Mouse (Mus musculus) neural tube, embryonic 12.5 days (tissue): ENCODE measurements around the gene Kif12. TPM values are rescaled to one million over a fixed set of nuclear protein-coding genes. Genes with fewer than 3 reads are reported as not detected.

Experiments
- ATAC-seq: fragments of 200-750 bp; cut with Nextera tagmentation; 2 replicates; pipeline ENCODE4 v1.8.0; 2017; ENCODE audit warnings: low read depth, mild to moderate bottlenecking, moderate TSS enrichment, moderate library complexity; ENCODE audit not compliant: low FRiP score
- H3K27ac ChIP-seq: fragments of 300-500 bp; sonication (generic); 2 replicates; pipeline ENCODE4 v1.5.1; 2016
- H3K27me3 ChIP-seq: fragments of 300-500 bp; sonication (generic); replicated peaks from 2 replicates; pipeline ENCODE4 v1.6.1; 2016; ENCODE audit warnings: mild to moderate bottlenecking
- H3K36me3 ChIP-seq: fragments of 300-500 bp; sonication (generic); 2 replicates; pipeline ENCODE4 v1.6.1; 2016; ENCODE audit warnings: mild to moderate bottlenecking
- H3K4me1 ChIP-seq: fragments of 300-500 bp; sonication (generic); 2 replicates; pipeline ENCODE4 v1.6.1; 2016
- H3K4me2 ChIP-seq: fragments of 300-500 bp; sonication (generic); replicated peaks from 2 replicates; pipeline ENCODE4 v1.6.1; 2016; ENCODE audit warnings: mild to moderate bottlenecking
- H3K4me3 ChIP-seq: fragments of 300-500 bp; sonication (generic); 2 replicates; pipeline ENCODE4 v1.5.1; 2016
- H3K9ac ChIP-seq: fragments of 300-500 bp; sonication (generic); 2 replicates; pipeline ENCODE4 v1.6.1; 2016; ENCODE audit warnings: mild to moderate bottlenecking
- H3K9me3 ChIP-seq: fragments of 300-500 bp; sonication (generic); 2 replicates; pipeline ENCODE4 v1.6.1; 2016; ENCODE audit warnings: mild to moderate bottlenecking
- WGBS: fragments of 180-500 bp; shearing (Covaris S2); methylation state at CpG from one replicate; pipeline ENCODE4 v1.1.7; 2016; 5-methylcytosine and 5-hydroxymethylcytosine counted together
- polyA plus RNA-seq: library from polyadenylated mRNA; unstranded; fragments of >200 nt; fragmentation: Nextera tagmentation; extraction: Ambion mirVana; gene quantifications from 2 replicates; pipeline ENCODE4 v1.2.1, GENCODE M21; 2016

Kif12 gene
- polyA plus RNA-seq: not detected in 2 replicates

- H3K9ac ChIP-seq: no peak within 1 kb of the TSS
- no peaks in the 10 kb centered on the region for H3K9me3 ChIP-seq
- no peak within 1 kb of the TSS for H3K27ac ChIP-seq
- H3K4me2 ChIP-seq: no peak within 1 kb of the TSS
- no peaks in the 10 kb centered on the region for H3K36me3 ChIP-seq
- no peaks in the 10 kb centered on the region for H3K4me1 ChIP-seq
- no peak for ATAC-seq
- 69% methylated on average over 4 of the region's 4 CpGs for WGBS
- H3K27me3 ChIP-seq: peaks cover 18% of the 10 kb centered on the region
- H3K4me3 ChIP-seq: no peak within 1 kb of the TSS
Measured at GRCm38 (mm10) chr4:63171969-63172685, at the start of gene Kif12. Kif12 (minus strand) TSS chr4:63172131.

DNA sequence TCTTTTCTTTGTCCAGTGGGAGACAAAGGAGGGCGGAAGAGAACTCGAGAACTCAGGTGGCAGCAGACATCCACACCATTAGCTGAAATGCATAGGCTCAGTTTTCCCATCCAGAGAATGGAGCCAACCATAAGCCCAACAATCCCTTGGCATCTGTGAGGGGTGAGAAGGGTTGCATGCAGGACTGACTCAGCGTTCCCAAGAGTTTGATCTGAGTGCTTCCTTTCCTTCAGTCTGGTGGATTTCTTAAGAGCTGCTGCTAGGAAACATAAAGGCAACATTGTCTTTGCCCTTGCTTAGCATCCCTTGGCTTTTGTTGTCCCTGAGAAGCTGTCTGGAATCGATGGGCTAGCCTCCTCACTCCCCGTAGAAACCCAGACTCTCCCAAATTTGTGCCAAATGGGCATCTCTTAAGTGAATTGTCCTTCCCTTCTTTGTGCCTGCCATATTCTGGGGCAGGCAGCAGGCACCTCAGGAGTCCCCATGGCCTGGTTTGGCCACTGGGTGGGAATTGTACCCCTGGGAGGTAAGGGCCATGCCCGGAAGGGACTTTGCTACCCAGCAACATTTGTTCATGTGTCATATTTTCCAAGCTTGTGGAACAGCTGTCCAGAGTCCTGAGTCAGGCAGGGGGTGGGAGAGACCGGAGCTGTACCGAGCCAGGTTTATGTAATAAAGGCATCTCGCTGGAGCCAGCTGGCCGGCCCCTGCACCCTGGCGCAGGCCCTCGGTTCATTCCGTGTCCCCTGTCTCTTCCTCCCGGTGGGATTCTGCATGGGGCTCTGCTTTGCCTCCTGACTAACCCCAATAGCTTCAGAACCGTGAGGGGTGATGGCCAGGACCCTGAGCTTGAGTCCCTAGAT, 49.4 kb upstream of the Kif12 start:
- Histone ChIP-seq H3K4me2 (no peak overlapping the region), H3K27ac (no peak overlapping the region), H3K9ac (no peak overlapping the region), H3K36me3 (no peaks in the 10 kb centered on the region), H3K4me3 (no peak overlapping the region), H3K9me3 (no peaks in the 10 kb centered on the region), H3K4me1 (peaks cover 6% of the 10 kb centered on the region), H3K27me3 (peaks cover 7% of the 10 kb centered on the region)
- no peak for ATAC-seq
- WGBS: 88% methylated on average over 15 of the region's 15 CpGs

GRCm38 (mm10) chr4:63219635-63220034, 47.7 kb upstream of the Kif12 start:
- Histone ChIP-seq H3K4me3 (no peak overlapping the region), H3K4me2 (no peak overlapping the region), H3K9ac (no peak overlapping the region), H3K27ac (no peak overlapping the region), H3K9me3 (no peaks in the 10 kb centered on the region), H3K4me1 (peaks cover 15% of the 10 kb centered on the region), H3K36me3 (no peaks in the 10 kb centered on the region), H3K27me3 (peaks cover 14% of the 10 kb centered on the region)
- 84% methylated on average over 6 of the region's 6 CpGs for WGBS
- no peak for ATAC-seq

DNA sequence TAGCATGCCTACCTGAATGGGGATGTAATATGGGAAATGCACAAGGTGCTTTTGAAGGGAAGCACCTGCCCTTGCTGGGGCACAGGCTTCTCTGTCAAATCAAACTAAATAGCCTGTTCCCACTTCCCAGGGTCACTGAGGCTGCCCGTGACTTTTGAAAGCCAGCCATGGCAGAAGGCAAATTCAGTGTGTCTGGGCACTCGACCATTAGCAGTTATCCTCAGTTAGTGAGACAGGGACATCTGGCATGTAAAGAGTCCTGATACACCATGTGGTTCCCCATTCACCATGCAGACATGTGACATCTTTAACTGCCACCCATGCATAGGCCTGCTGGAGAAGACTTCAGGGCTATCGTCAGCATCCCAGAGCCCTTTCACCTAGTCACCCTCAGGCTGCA, 47.1 kb upstream of the Kif12 start:
- WGBS: 69% methylated on average over 3 of the region's 3 CpGs
- Histone ChIP-seq H3K27ac (no peak overlapping the region), H3K27me3 (peaks cover 20% of the 10 kb centered on the region), H3K4me1 (peaks cover 21% of the 10 kb centered on the region), H3K9ac (no peak overlapping the region), H3K36me3 (no peaks in the 10 kb centered on the region), H3K4me3 (no peak overlapping the region), H3K9me3 (no peaks in the 10 kb centered on the region), H3K4me2 (no peak overlapping the region)
- no peak for ATAC-seq

DNA sequence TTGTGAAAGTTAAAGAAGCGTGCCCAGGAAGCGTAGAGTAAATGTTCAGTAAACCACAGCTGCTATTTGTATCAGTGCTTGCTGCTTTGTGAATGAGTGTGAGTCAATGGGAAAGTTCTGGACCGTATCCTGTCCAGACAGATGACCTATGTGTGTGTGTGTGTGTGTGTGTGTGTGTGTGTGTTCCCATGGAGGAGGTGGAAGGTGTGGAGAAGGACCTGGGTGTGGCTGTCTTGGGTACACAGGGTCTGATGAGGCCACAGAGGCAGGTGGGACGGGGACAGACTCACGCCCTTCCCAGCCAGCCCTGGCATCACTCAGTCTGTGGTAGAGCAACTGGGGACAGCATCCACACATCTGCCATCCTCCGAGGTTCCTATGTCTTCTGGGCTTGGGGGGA, 45.6 kb upstream of the Kif12 start:
- Histone ChIP-seq H3K36me3 (no peaks in the 10 kb centered on the region), H3K4me3 (no peak overlapping the region), H3K27me3 (peaks cover 34% of the 10 kb centered on the region), H3K9me3 (no peaks in the 10 kb centered on the region), H3K9ac (no peak overlapping the region), H3K4me2 (peak overlapping the region; percentile 100; the same call in 1 of the 2 replicates), H3K27ac (no peak overlapping the region), H3K4me1 (peaks cover 26% of the 10 kb centered on the region)
- no peak for ATAC-seq
- 85% methylated on average over 6 of the region's 6 CpGs for WGBS

GRCm38 (mm10) chr4:63216566-63216965, 44.6 kb upstream of the Kif12 start:
- Histone ChIP-seq H3K4me1 (peaks cover 26% of the 10 kb centered on the region), H3K9me3 (no peaks in the 10 kb centered on the region), H3K9ac (0 out of 2 replicates have a peak overlapping the region, but pooled peaks have one; percentile 29), H3K4me2 (peak overlapping the region; percentile 100), H3K36me3 (no peaks in the 10 kb centered on the region), H3K27me3 (peaks cover 41% of the 10 kb centered on the region), H3K4me3 (peak overlapping the region; percentile 69), H3K27ac (no peak overlapping the region)
- ATAC-seq: peak; percentile 5; the same call in 1 of the 2 replicates
- WGBS: 35% methylated on average over 9 of the region's 9 CpGs

GRCm38 (mm10) chr4:63215993-63216531, 44.1 kb upstream of the Kif12 start:
- H3K27ac ChIP-seq: no peak overlapping the region
- WGBS: 2% methylated on average over 24 of the region's 24 CpGs
- no peaks in the 10 kb centered on the region for H3K36me3 ChIP-seq
- H3K4me1 ChIP-seq: peaks cover 26% of the 10 kb centered on the region
- ATAC-seq: peak; percentile 79
- H3K4me3 ChIP-seq: peak overlapping the region; percentile 69
- peak overlapping the region; percentile 100 for H3K4me2 ChIP-seq
- peaks cover 41% of the 10 kb centered on the region for H3K27me3 ChIP-seq
- H3K9me3 ChIP-seq: no peaks in the 10 kb centered on the region
- H3K9ac ChIP-seq: peak overlapping the region; percentile 83

DNA sequence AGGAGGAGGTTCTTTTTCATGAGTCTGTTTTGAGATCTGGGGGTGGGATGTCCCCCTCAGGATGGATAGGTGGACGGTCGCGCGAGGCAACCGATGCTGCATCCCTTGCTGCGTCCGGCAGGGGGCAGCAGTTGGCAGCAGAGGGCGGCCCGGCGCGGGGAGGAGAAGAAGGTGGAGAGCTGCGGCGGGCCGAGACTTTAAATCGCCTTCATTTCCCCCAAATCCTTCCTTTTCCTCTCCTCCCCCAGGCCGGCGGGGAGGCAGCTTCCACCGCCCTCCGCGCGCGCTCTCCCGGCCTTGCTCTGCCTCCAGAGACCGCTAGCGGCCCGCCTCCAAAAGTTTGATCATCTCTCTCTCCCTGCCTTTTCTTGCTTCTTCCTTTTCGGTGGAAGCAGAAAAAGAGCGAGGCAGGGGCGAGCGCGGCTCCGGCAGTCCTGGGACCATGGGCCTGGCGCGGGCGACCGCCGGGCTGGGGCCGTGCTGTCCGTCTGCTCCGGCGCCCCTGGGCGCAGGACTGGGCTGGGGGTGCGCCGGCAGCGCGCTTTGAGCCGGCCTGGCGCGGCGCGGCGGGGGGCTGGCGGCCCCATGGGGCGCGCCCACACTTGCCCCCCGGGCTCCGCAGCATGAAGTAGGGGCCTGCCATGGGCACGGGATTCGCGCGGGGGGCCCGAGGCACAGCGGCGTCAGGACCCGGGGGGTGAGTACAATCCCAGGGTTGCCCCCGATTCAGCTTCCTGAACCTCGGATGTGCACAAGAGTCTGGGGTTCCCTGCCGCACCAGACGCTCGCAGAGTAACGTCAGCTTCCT, 43.5 kb upstream of the Kif12 start:
- peak overlapping the region; percentile 69 for H3K4me3 ChIP-seq
- H3K9ac ChIP-seq: peak overlapping the region; percentile 83
- peaks cover 41% of the 10 kb centered on the region for H3K27me3 ChIP-seq
- peaks cover 26% of the 10 kb centered on the region for H3K4me1 ChIP-seq
- no peaks in the 10 kb centered on the region for H3K9me3 ChIP-seq
- peak overlapping the region; percentile 100 for H3K4me2 ChIP-seq
- ATAC-seq: peak; percentile 70
- H3K27ac ChIP-seq: no peak overlapping the region
- under 1% methylated on average over 70 of the region's 71 CpGs for WGBS
- H3K36me3 ChIP-seq: no peaks in the 10 kb centered on the region

- peaks cover 41% of the 10 kb centered on the region for H3K27me3 ChIP-seq
- peaks cover 26% of the 10 kb centered on the region for H3K4me1 ChIP-seq
- H3K36me3 ChIP-seq: no peaks in the 10 kb centered on the region
- peak within 1 kb of the TSS; percentile 44 for H3K4me3 ChIP-seq
- H3K9me3 ChIP-seq: no peaks in the 10 kb centered on the region
- 0 out of 2 replicates have a peak within 1 kb of the TSS, but pooled peaks have one; percentile 44 for H3K9ac ChIP-seq
- H3K4me2 ChIP-seq: peak within 1 kb of the TSS; percentile 100
- ATAC-seq: peak; percentile 30
- no peak within 1 kb of the TSS for H3K27ac ChIP-seq
- WGBS: under 1% methylated on average over 59 of the region's 61 CpGs
Measured at GRCm38 (mm10) chr4:63213907-63214621, 42.1 kb upstream of the Kif12 start, which contains the start of gene Col27a1. Col27a1 (plus strand) TSS chr4:63214004.

- Histone ChIP-seq H3K4me1 (no peaks in the 10 kb centered on the region), H3K27me3 (no peaks in the 10 kb centered on the region), H3K4me3 (no peak overlapping the region), H3K27ac (no peak overlapping the region), H3K36me3 (no peaks in the 10 kb centered on the region), H3K4me2 (no peak overlapping the region), H3K9ac (no peak overlapping the region), H3K9me3 (no peaks in the 10 kb centered on the region)
- WGBS: 66% methylated on average over 7 of the region's 7 CpGs
- ATAC-seq: no peak
Measured at GRCm38 (mm10) chr4:63205583-63205982, 33.7 kb upstream of the Kif12 start.

DNA sequence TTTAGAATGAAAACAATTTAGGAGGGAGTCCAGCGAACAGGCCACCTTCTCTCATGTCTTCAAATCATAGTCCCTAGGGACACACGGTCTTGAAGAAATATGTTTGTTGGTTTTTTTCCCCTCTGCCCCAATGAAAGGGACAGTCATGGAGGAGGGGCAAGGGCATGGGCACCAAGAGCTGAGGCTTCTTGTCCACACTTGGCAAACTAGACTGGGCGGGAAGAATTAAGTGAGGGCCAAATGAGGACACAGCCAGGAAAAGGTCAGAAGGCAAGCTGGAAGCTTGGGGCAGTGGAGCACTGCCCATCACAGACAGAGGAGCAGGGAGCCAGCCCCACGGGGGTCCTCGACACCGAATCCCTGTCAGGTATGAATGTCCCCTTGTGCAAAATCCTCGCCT, 31.9 kb upstream of the Kif12 start:
- 90% methylated on average over 7 of the region's 7 CpGs for WGBS

More for the DNA sequence above, 31.9 kb upstream of the Kif12 start:
- no peak overlapping the region for H3K4me2 ChIP-seq
- H3K4me3 ChIP-seq: no peak overlapping the region
- H3K4me1 ChIP-seq: no peaks in the 10 kb centered on the region
- ATAC-seq: no peak
- H3K27ac ChIP-seq: no peak overlapping the region
- H3K9ac ChIP-seq: no peak overlapping the region
- no peaks in the 10 kb centered on the region for H3K36me3 ChIP-seq
- no peaks in the 10 kb centered on the region for H3K9me3 ChIP-seq
- H3K27me3 ChIP-seq: no peaks in the 10 kb centered on the region
